8 mouse cellular contexts compared by ENCODE assay signal in genomic region chr7:43894836-43895235, GRCm38 (mm10). TPM values are rescaled to one million over a fixed set of nuclear protein-coding genes. Genes with fewer than 3 reads are reported as not detected.
A peak's percentile ranks its signal among the peaks of the same experiment; 100 is the strongest.
DNase-seq lines count a peak whose midpoint lies in the region; ATAC-seq lines count a peak whose summit lies in the region.

No protein-coding gene starts in this region.

- no peaks in the 10 kb centered on the region for H3K36me3 ChIP-seq in intestine, embryonic 14.5 days (ENCODE audit: control insufficient read depth, insufficient read depth, low read length)

- DNase-seq in adrenal gland, adult 18-20 months (ENCODE audit: low spot score in 2 of 2) = peak; percentile 84 to 86
- peak; percentile 95 for DNase-seq in embryo, embryonic 10.5 days (ENCODE audit: low spot score)
- DNase-seq in gastrocnemius, postnatal 25 days = peak; percentile 35
- peak; percentile 97 for DNase-seq in intestine, embryonic 14.5 days (ENCODE audit: low spot score)
- DNase-seq in left cerebral cortex, adult 9 months (ENCODE audit: low spot score in 2 of 2) = peak; percentile 40 to 93
- DNase-seq in mesoderm, embryonic 11.5 days (ENCODE audit: low read depth, low spot score) = peak; percentile 87
- DNase-seq in right cerebral cortex, postnatal 25 days = peak; percentile 79
- peak; percentile 81 for DNase-seq in urinary bladder, postnatal 25 days (ENCODE audit: low spot score)

- 18% methylated on average over 1 of the region's 1 CpGs for WGBS in intestine, embryonic 14.5 days

- H3K9me3 ChIP-seq in intestine, embryonic 14.5 days (ENCODE audit: control insufficient read depth, low read length) = no peaks in the 10 kb centered on the region

- no peak overlapping the region for H3K27ac ChIP-seq in intestine, embryonic 14.5 days (ENCODE audit: low read depth)

- H3K4me2 ChIP-seq in intestine, embryonic 14.5 days (ENCODE audit: low read length) = no peak overlapping the region

- no peak overlapping the region for H3K4me3 ChIP-seq in intestine, embryonic 14.5 days (ENCODE audit: low read depth, low read length)

- no peak overlapping the region for H3K9ac ChIP-seq in intestine, embryonic 14.5 days (ENCODE audit: low read length)

- ATAC-seq in intestine, embryonic 14.5 days (replicated peaks; ENCODE audit: low FRiP score, low TSS enrichment, low read depth) = peak; percentile 89

- H3K4me1 ChIP-seq in intestine, embryonic 14.5 days (replicated peaks; ENCODE audit: control insufficient read depth, insufficient read depth, low read length) = no peaks in the 10 kb centered on the region

- no peaks in the 10 kb centered on the region for H3K27me3 ChIP-seq in intestine, embryonic 14.5 days (replicated peaks; ENCODE audit: control insufficient read depth, insufficient read depth, low read length)

RNA-seq across cellular contexts. Expression of gene Klk4, which starts 13.9 kb away (rescaled TPM):
- total RNA-seq in adrenal gland, adult 18-20 months (2021) = not detected
- not detected for total RNA-seq in gastrocnemius, postnatal 25 days (2021)
- not detected in 2 replicates for polyA plus RNA-seq in intestine, embryonic 14.5 days (2014; fragmentation: Nextera tagmentation; extraction: Ambion mirVana)

RNA-seq across cellular contexts. Expression of gene Klk15, which starts 38.7 kb away (rescaled TPM):
- total RNA-seq in adrenal gland, adult 18-20 months (2021) = not detected
- total RNA-seq in gastrocnemius, postnatal 25 days (2021) = not detected
- polyA plus RNA-seq in intestine, embryonic 14.5 days (2014; fragmentation: Nextera tagmentation; extraction: Ambion mirVana) = not detected in 2 replicates

RNA-seq across cellular contexts. Expression of gene Klk5, which starts 53.1 kb away (rescaled TPM):
- total RNA-seq in adrenal gland, adult 18-20 months (2021) = not detected
- total RNA-seq in gastrocnemius, postnatal 25 days (2021) = not detected
- not detected in 2 replicates for polyA plus RNA-seq in intestine, embryonic 14.5 days (2014; fragmentation: Nextera tagmentation; extraction: Ambion mirVana)

RNA-seq across cellular contexts. Expression of gene Klk1b8, which starts 55.6 kb away (rescaled TPM):
- not detected for total RNA-seq in adrenal gland, adult 18-20 months (2021)
- total RNA-seq in gastrocnemius, postnatal 25 days (2021) = not detected
- not detected in 2 replicates for polyA plus RNA-seq in intestine, embryonic 14.5 days (2014; fragmentation: Nextera tagmentation; extraction: Ambion mirVana)

Comparison
In these comparisons a context has a peak if more than half of its experiments do, and no peak if none do; other contexts are left out.
1. DNase-seq: peak in every context shown above with its lines; median percentile 97 in intestine, embryonic 14.5 days; 95 in embryo, embryonic 10.5 days; 87 in mesoderm, embryonic 11.5 days; 85 in adrenal gland, adult 18-20 months; 81 in urinary bladder, postnatal 25 days; 79 in right cerebral cortex, postnatal 25 days; 66 in left cerebral cortex, adult 9 months; 35 in gastrocnemius, postnatal 25 days.